Mouse (Mus musculus) embryonic facial prominence, embryonic 11.5 days (tissue): ENCODE measurements around the gene Cpt1c. TPM values are rescaled to one million over a fixed set of nuclear protein-coding genes. Genes with fewer than 3 reads are reported as not detected.

ENCODE experiments used
- ATAC-seq: fragments of 200-750 bp; cut with Nextera tagmentation; replicated peaks from 2 replicates; pipeline ENCODE4 v1.8.0; 2017; ENCODE audit warnings: low read depth; ENCODE audit not compliant: insufficient number of reproducible peaks, low FRiP score, low TSS enrichment
- DNase-seq: peaks from one replicate; pipeline ENCODE4 v3.0.0-alpha.2; 2015; ENCODE audit warnings: low spot score
- H3K27ac ChIP-seq: fragments of 300-500 bp; sonication (generic); replicated peaks from 2 replicates; pipeline ENCODE4 v1.5.1; 2014; ENCODE audit warnings: mild to moderate bottlenecking, low read depth, low read length, control low read depth
- H3K27me3 ChIP-seq: fragments of 300-500 bp; sonication (generic); 2 replicates; pipeline ENCODE4 v1.6.1; 2014; ENCODE audit warnings: mild to moderate bottlenecking, low read length, moderate library complexity, mixed read lengths; ENCODE audit not compliant: control insufficient read depth, insufficient read depth
- H3K36me3 ChIP-seq: fragments of 300-500 bp; sonication (generic); replicated peaks from 2 replicates; pipeline ENCODE4 v1.6.1; 2014; ENCODE audit warnings: low read depth, mild to moderate bottlenecking, low read length, moderate library complexity, mixed read lengths; ENCODE audit not compliant: control insufficient read depth, insufficient read depth
- H3K4me1 ChIP-seq: fragments of 300-500 bp; sonication (generic); 2 replicates; pipeline ENCODE4 v1.6.1; 2014; ENCODE audit warnings: low read length, mixed read lengths; ENCODE audit not compliant: control insufficient read depth, insufficient read depth
- H3K4me2 ChIP-seq: fragments of 300-500 bp; sonication (generic); 2 replicates; pipeline ENCODE4 v1.6.1; 2014; ENCODE audit warnings: low read depth, mild to moderate bottlenecking, control low read depth, low read length, moderate library complexity
- H3K4me3 ChIP-seq: fragments of 300-500 bp; sonication (generic); 2 replicates; pipeline ENCODE4 v1.5.1; 2014; ENCODE audit warnings: low read depth, low read length, control low read depth
- H3K9ac ChIP-seq: fragments of 300-500 bp; sonication (generic); replicated peaks from 2 replicates; pipeline ENCODE4 v1.6.1; 2014; ENCODE audit warnings: mild to moderate bottlenecking, control low read depth, low read length
- H3K9me3 ChIP-seq: fragments of 300-500 bp; sonication (generic); replicated peaks from 2 replicates; pipeline ENCODE4 v1.6.1; 2016; ENCODE audit warnings: mild to moderate bottlenecking, low read length, inconsistent platforms, mixed read lengths; ENCODE audit not compliant: control insufficient read depth
- WGBS: fragments of 180-500 bp; shearing (Covaris S2); extraction: QIAGEN DNeasy Blood & Tissue Kit; methylation state at CpG from one replicate; pipeline ENCODE4 v1.1.7; 2014; 5-methylcytosine and 5-hydroxymethylcytosine counted together
- polyA plus RNA-seq: library from polyadenylated mRNA; unstranded; fragments of >200 nt; fragmentation: Nextera tagmentation; extraction: Ambion mirVana; gene quantifications from 2 replicates; pipeline ENCODE4 v1.2.1, GENCODE M21; 2014

The Cpt1c gene
- polyA plus RNA-seq, 1 experiment from 2014 or later: 14.3 TPM

GRCm38 (mm10) chr7:44983944-44984832, 9.5 kb upstream of the Cpt1c start:
- Histone ChIP-seq H3K27ac (no peak overlapping the region; the same call in 1 of the 2 replicates), H3K27me3 (no peaks in the 10 kb centered on the region), H3K4me3 (peak overlapping the region; percentile 15; the same call in 1 of the 2 replicates), H3K36me3 (peaks cover 25% of the 10 kb centered on the region), H3K4me1 (peaks cover 7% of the 10 kb centered on the region), H3K4me2 (peak overlapping the region; percentile 57), H3K9ac (peak overlapping the region; percentile 28), H3K9me3 (no peaks in the 10 kb centered on the region)
- no peak for DNase-seq
- ATAC-seq: no peak
- WGBS: 84% methylated on average over 7 of the region's 7 CpGs

GRCm38 (mm10) chr7:44983085-44983484, 8.4 kb upstream of the Cpt1c start:
- Histone ChIP-seq H3K27me3 (no peaks in the 10 kb centered on the region), H3K9me3 (no peaks in the 10 kb centered on the region), H3K9ac (no peak overlapping the region), H3K4me1 (peaks cover 7% of the 10 kb centered on the region), H3K36me3 (peaks cover 33% of the 10 kb centered on the region), H3K4me3 (no peak overlapping the region), H3K27ac (no peak overlapping the region), H3K4me2 (no peak overlapping the region)
- DNase-seq (peak; percentile 90), ATAC-seq (no peak)
- 40% methylated on average over 6 of the region's 6 CpGs for WGBS

- WGBS: 92% methylated on average over 8 of the region's 8 CpGs
- no peaks in the 10 kb centered on the region for H3K27me3 ChIP-seq
- H3K4me3 ChIP-seq: no peak overlapping the region
- no peak overlapping the region for H3K27ac ChIP-seq
- peaks cover 7% of the 10 kb centered on the region for H3K4me1 ChIP-seq
- no peak for DNase-seq
- H3K9me3 ChIP-seq: no peaks in the 10 kb centered on the region
- peaks cover 47% of the 10 kb centered on the region for H3K36me3 ChIP-seq
- H3K4me2 ChIP-seq: no peak overlapping the region
- H3K9ac ChIP-seq: no peak overlapping the region
- no peak for ATAC-seq
These were observed 6.9 kb upstream of the Cpt1c start for GRCm38 (mm10) chr7:44981539-44981938.

GRCm38 (mm10) chr7:44978300-44978699, 3.6 kb upstream of the Cpt1c start:
- Histone ChIP-seq H3K27me3 (no peaks in the 10 kb centered on the region), H3K4me3 (no peak overlapping the region), H3K36me3 (peaks cover 48% of the 10 kb centered on the region), H3K4me2 (no peak overlapping the region), H3K9me3 (no peaks in the 10 kb centered on the region), H3K9ac (no peak overlapping the region), H3K4me1 (no peaks in the 10 kb centered on the region; the same call in 1 of the 2 replicates), H3K27ac (no peak overlapping the region)
- DNase-seq: no peak
- 90% methylated on average over 3 of the region's 3 CpGs for WGBS
- ATAC-seq: no peak

- no peak overlapping the region for H3K9ac ChIP-seq
- DNase-seq: no peak
- H3K36me3 ChIP-seq: peaks cover 30% of the 10 kb centered on the region
- H3K4me1 ChIP-seq: peaks cover 4% of the 10 kb centered on the region; the same call in 1 of the 2 replicates
- ATAC-seq: no peak
- H3K9me3 ChIP-seq: no peaks in the 10 kb centered on the region
- H3K4me3 ChIP-seq: no peak overlapping the region
- 24% methylated on average over 6 of the region's 6 CpGs for WGBS
- H3K4me2 ChIP-seq: peak overlapping the region; percentile 0; the same call in 1 of the 2 replicates
- H3K27me3 ChIP-seq: no peaks in the 10 kb centered on the region
- no peak overlapping the region for H3K27ac ChIP-seq
These were observed 417 bp upstream of the Cpt1c start for GRCm38 (mm10) chr7:44975117-44975419.

GRCm38 (mm10) chr7:44973415-44974130, 1.1 kb downstream of the Cpt1c start:
- 41% methylated on average over 14 of the region's 14 CpGs for WGBS
- Histone ChIP-seq H3K9me3 (no peaks in the 10 kb centered on the region), H3K9ac (peak overlapping the region; percentile 64), H3K36me3 (peaks cover 18% of the 10 kb centered on the region), H3K4me1 (peaks cover 4% of the 10 kb centered on the region; the same call in 1 of the 2 replicates), H3K27me3 (no peaks in the 10 kb centered on the region), H3K27ac (no peak overlapping the region), H3K4me2 (peak overlapping the region; percentile 65), H3K4me3 (peak overlapping the region; percentile 44)
- ATAC-seq (no peak), DNase-seq (no peak)

- peaks cover 1% of the 10 kb centered on the region for H3K36me3 ChIP-seq
- peak overlapping the region; percentile 65 for H3K9ac ChIP-seq
- peaks cover 4% of the 10 kb centered on the region; the same call in 1 of the 2 replicates for H3K4me1 ChIP-seq
- no peaks in the 10 kb centered on the region for H3K9me3 ChIP-seq
- no peak for DNase-seq
- H3K27me3 ChIP-seq: no peaks in the 10 kb centered on the region
- no peak for ATAC-seq
- peak overlapping the region; percentile 58 for H3K4me3 ChIP-seq
- H3K27ac ChIP-seq: no peak overlapping the region
- H3K4me2 ChIP-seq: peak overlapping the region; percentile 52
- WGBS: 74% methylated on average over 7 of the region's 7 CpGs
These were observed 3.5 kb downstream of the Cpt1c start for GRCm38 (mm10) chr7:44971142-44971541.
